Mouse (Mus musculus) heart, adult 2 months (tissue): ENCODE data around the gene Rbm19. TPM values are rescaled to one million over a fixed set of nuclear protein-coding genes. Genes with fewer than 3 reads are reported as not detected.

Experiments used
- DNase-seq, 2 experiments: peaks; one replicate each; pipeline ENCODE4 v3.0.0; 2021
- H3K27ac ChIP-seq: fragments of 200-600 bp; 2 replicates; pipeline ENCODE4 v1.8.1; 2022
- H3K27me3 ChIP-seq: fragments of 200-500 bp; 2 replicates; pipeline ENCODE4 v1.6.1; 2012; ENCODE audit warnings: mild to moderate bottlenecking, low read length, inconsistent platforms, mixed read lengths; ENCODE audit not compliant: control insufficient read depth, insufficient read depth
- H3K36me3 ChIP-seq: fragments of 200-500 bp; 2 replicates; pipeline ENCODE4 v1.6.1; 2012; ENCODE audit warnings: low read length, inconsistent platforms; ENCODE audit not compliant: control insufficient read depth, insufficient read depth
- H3K4me1 ChIP-seq: fragments of 200-500 bp; 2 replicates; pipeline ENCODE4 v1.6.1; 2011; ENCODE audit warnings: low read length; ENCODE audit not compliant: control insufficient read depth, insufficient read depth
- H3K4me3 ChIP-seq: fragments of 200-600 bp; 2 replicates; pipeline ENCODE4 v1.8.1; 2022
- H3K79me2 ChIP-seq: fragments of 200-500 bp; replicated peaks from 2 replicates; pipeline ENCODE4 v1.6.1; 2012; ENCODE audit warnings: mild to moderate bottlenecking, inconsistent platforms, low read length, moderate library complexity, mixed read lengths; ENCODE audit not compliant: control insufficient read depth, insufficient read depth
- H3K9ac ChIP-seq: fragments of 200-500 bp; 2 replicates; pipeline ENCODE4 v1.6.1; 2012; ENCODE audit warnings: low read depth, mild to moderate bottlenecking, control low read depth, inconsistent platforms, low read length, mixed read lengths
- CTCF ChIP-seq: fragments of 200-600 bp; IDR thresholded peaks from 2 replicates; pipeline ENCODE4 v1.8.1; 2022; ENCODE audit warnings: antibody characterized with exemption, mild to moderate bottlenecking, moderate library complexity
- EP300 ChIP-seq: fragments of 200-500 bp; IDR thresholded peaks from 2 replicates; pipeline ENCODE4 v1.6.1; 2011; ENCODE audit warnings: low read depth, low read length, control low read depth; ENCODE audit not compliant: insufficient read depth
- POLR2A ChIP-seq: fragments of 200-500 bp; IDR thresholded peaks from 2 replicates; pipeline ENCODE4 v1.6.1; 2011; ENCODE audit warnings: mild to moderate bottlenecking, low read depth, low read length, control low read depth; ENCODE audit not compliant: insufficient read depth
- WGBS: fragments of 180-500 bp; shearing (Covaris S2); methylation state at CpG from one replicate; pipeline ENCODE4 v1.1.7; 2018; 5-methylcytosine and 5-hydroxymethylcytosine counted together
- intact Hi-C: fragments of 180-260 bp; cut with DNase I; formaldehyde crosslinking; loops from one replicate; pipeline ENCODE4 v1.15.1; 2025
- polyA plus RNA-seq: library from polyadenylated mRNA; depleted of rRNA; stranded (reverse); fragments of >200 nt; gene quantifications from 2 replicates; pipeline ENCODE4 v1.2.3, GENCODE M21; 2012
- total RNA-seq, 2 experiments: library from RNA; stranded (reverse); gene quantifications; 2 replicates each; pipeline ENCODE4 v1.2.3; 2021

Rbm19 gene
- total and polyA plus RNA-seq, 3 experiments = 11.6 to 22.1 (median 19.6) TPM

GRCm38 (mm10) chr5:120194309-120194941 lies 78.2 kb downstream of the Rbm19 start:
- Histone ChIP-seq H3K27ac (no peak overlapping the region), H3K79me2 (no peaks in the 10 kb centered on the region), H3K4me1 (peaks cover 4% of the 10 kb centered on the region; the same call in 1 of the 2 replicates), H3K4me3 (no peak overlapping the region), H3K36me3 (no peaks in the 10 kb centered on the region), H3K27me3 (no peaks in the 10 kb centered on the region), H3K9ac (no peak overlapping the region)
- DNase-seq = no peak
- intact Hi-C loops = no loop called here
- no peak for TF ChIP-seq POLR2A
- no peak for TF ChIP-seq EP300
- TF ChIP-seq CTCF = no peak
- WGBS = 47% methylated on average over 15 of the region's 16 CpGs

GRCm38 (mm10) chr5:120194948-120195347 lies 78.7 kb downstream of the Rbm19 start:
- intact Hi-C loops = no loop called here
- no peaks in the 10 kb centered on the region for H3K36me3 ChIP-seq
- H3K9ac ChIP-seq = no peak overlapping the region
- peaks cover 4% of the 10 kb centered on the region; the same call in 1 of the 2 replicates for H3K4me1 ChIP-seq
- TF ChIP-seq POLR2A = no peak
- TF ChIP-seq EP300 = no peak
- no peak for TF ChIP-seq CTCF
- no peak overlapping the region for H3K4me3 ChIP-seq
- 57% methylated on average over 13 of the region's 13 CpGs for WGBS
- no peaks in the 10 kb centered on the region for H3K27me3 ChIP-seq
- no peak for DNase-seq
- no peak overlapping the region for H3K27ac ChIP-seq
- H3K79me2 ChIP-seq = no peaks in the 10 kb centered on the region

GRCm38 (mm10) chr5:120196879-120197278 lies 80.6 kb downstream of the Rbm19 start:
- Histone ChIP-seq H3K27me3 (no peaks in the 10 kb centered on the region), H3K27ac (no peak overlapping the region), H3K36me3 (no peaks in the 10 kb centered on the region), H3K4me1 (peaks cover 4% of the 10 kb centered on the region; the same call in 1 of the 2 replicates), H3K4me3 (no peak overlapping the region), H3K9ac (no peak overlapping the region), H3K79me2 (no peaks in the 10 kb centered on the region)
- intact Hi-C loops = no loop called here
- TF ChIP-seq EP300 (no peak), CTCF (no peak), POLR2A (no peak)
- no peak for DNase-seq
- 46% methylated on average over 9 of the region's 9 CpGs for WGBS

GRCm38 (mm10) chr5:120197813-120198387 lies 81.6 kb downstream of the Rbm19 start:
- H3K36me3 ChIP-seq = no peaks in the 10 kb centered on the region
- TF ChIP-seq POLR2A (no peak), EP300 (no peak), CTCF (no peak)
- WGBS = 82% methylated on average over 10 of the region's 10 CpGs
- no peaks in the 10 kb centered on the region for H3K79me2 ChIP-seq
- intact Hi-C loops = no loop called here
- H3K9ac ChIP-seq = no peak overlapping the region
- H3K27me3 ChIP-seq = no peaks in the 10 kb centered on the region
- no peak overlapping the region for H3K4me3 ChIP-seq
- no peak for DNase-seq
- H3K27ac ChIP-seq = no peak overlapping the region
- H3K4me1 ChIP-seq = peaks cover 4% of the 10 kb centered on the region; the same call in 1 of the 2 replicates

- Histone ChIP-seq H3K36me3 (no peaks in the 10 kb centered on the region), H3K4me3 (no peak overlapping the region), H3K4me1 (no peaks in the 10 kb centered on the region; the same call in 1 of the 2 replicates), H3K9ac (no peak overlapping the region), H3K79me2 (no peaks in the 10 kb centered on the region), H3K27me3 (no peaks in the 10 kb centered on the region), H3K27ac (no peak overlapping the region)
- no peak for TF ChIP-seq POLR2A
- 89% methylated on average over 7 of the region's 7 CpGs for WGBS
- no peak for DNase-seq
- intact Hi-C loops = no loop called here
Observed at GRCm38 (mm10) chr5:120199865-120200264, 83.6 kb downstream of the Rbm19 start.

GRCm38 (mm10) chr5:120204316-120204715 lies 88.1 kb downstream of the Rbm19 start:
- Histone ChIP-seq H3K9ac (no peak overlapping the region), H3K27me3 (no peaks in the 10 kb centered on the region), H3K79me2 (no peaks in the 10 kb centered on the region), H3K27ac (no peak overlapping the region), H3K4me1 (no peaks in the 10 kb centered on the region), H3K36me3 (no peaks in the 10 kb centered on the region), H3K4me3 (no peak overlapping the region)
- DNase-seq = no peak
- 70% methylated on average over 3 of the region's 3 CpGs for WGBS
- intact Hi-C loops = no loop called here
- TF ChIP-seq POLR2A (no peak), CTCF (peak; percentile 48), EP300 (no peak)
